8 mouse cellular contexts compared by ENCODE assay signal in genomic region chr14:31337406-31337805, GRCm38 (mm10). TPM values are rescaled to one million over a fixed set of nuclear protein-coding genes. Genes with fewer than 3 reads are reported as not detected.
DNase-seq lines count a peak whose midpoint lies in the region; ATAC-seq and TF ChIP-seq lines count a peak whose summit lies in the region.

No protein-coding gene starts in this region.

- no peak for TF ChIP-seq CTCF in spleen, adult 2 months (IDR thresholded peaks at IDR 0.05; ENCODE audit: extremely low read depth, insufficient read depth, insufficient read length, insufficient replicate concordance)
- no peak for TF ChIP-seq CTCF in embryonic fibroblast, embryonic 13.5 days (IDR thresholded peaks at IDR 0.05; ENCODE audit: borderline replicate concordance, insufficient read depth, low read length)

- no peaks in the 10 kb centered on the region for H3K27me3 ChIP-seq in spleen, adult 2 months (ENCODE audit: control insufficient read depth, insufficient read depth, low read length)
- no peaks in the 10 kb centered on the region for H3K27me3 ChIP-seq in limb, embryonic 12.5 days
- no peaks in the 10 kb centered on the region for H3K27me3 ChIP-seq in stomach, embryonic 15.5 days (replicated peaks)

- DNase-seq in spleen, adult 2 months (ENCODE audit: low read depth in 1 of 2, low spot score in 2 of 2): no peak
- DNase-seq in spleen, postnatal 36 days (ENCODE audit: low spot score in 2 of 2): no peak
- DNase-seq in layer of hippocampus, adult 11-12 months (ENCODE audit: low spot score): no peak
- no peak for DNase-seq in adrenal gland, postnatal 14 days
- no peak for DNase-seq in kidney, adult 11 months

- no peak for TF ChIP-seq POLR2A in spleen, adult 2 months (IDR thresholded peaks at IDR 0.05; ENCODE audit: low read depth, low read length)
- TF ChIP-seq POLR2A in embryonic fibroblast, embryonic 13.5 days (IDR thresholded peaks at IDR 0.05; ENCODE audit: low read depth, low read length): no peak

- peak overlapping the region; percentile 75 for H3K4me2 ChIP-seq in limb, embryonic 12.5 days
- H3K4me2 ChIP-seq in stomach, embryonic 15.5 days: peak overlapping the region; percentile 56

- H3K9ac ChIP-seq in limb, embryonic 12.5 days (replicated peaks): peak overlapping the region; percentile 88
- peak overlapping the region; percentile 84; the same call in 1 of the 2 replicates for H3K9ac ChIP-seq in stomach, embryonic 15.5 days

- H3K4me1 ChIP-seq in spleen, adult 2 months (ENCODE audit: control insufficient read depth, insufficient read depth, insufficient read length): peaks cover 2% of the 10 kb centered on the region
- no peaks in the 10 kb centered on the region for H3K4me1 ChIP-seq in embryonic fibroblast, embryonic 13.5 days (ENCODE audit: control insufficient read depth, insufficient read depth, low read length)
- H3K4me1 ChIP-seq in limb, embryonic 12.5 days (replicated peaks): peaks cover 11% of the 10 kb centered on the region
- no peaks in the 10 kb centered on the region; the same call in 1 of the 2 replicates for H3K4me1 ChIP-seq in stomach, embryonic 15.5 days

- no peaks in the 10 kb centered on the region for H3K9me3 ChIP-seq in limb, embryonic 12.5 days
- no peaks in the 10 kb centered on the region for H3K9me3 ChIP-seq in stomach, embryonic 15.5 days

- H3K4me3 ChIP-seq in spleen, adult 2 months (ENCODE audit: extremely low read depth, insufficient read depth, insufficient read length): peak overlapping the region; percentile 96
- peak overlapping the region; percentile 71 for H3K4me3 ChIP-seq in embryonic fibroblast, embryonic 13.5 days (ENCODE audit: insufficient read depth, low read length)
- H3K4me3 ChIP-seq in limb, embryonic 12.5 days (replicated peaks): peak overlapping the region; percentile 84
- H3K4me3 ChIP-seq in stomach, embryonic 15.5 days (replicated peaks): peak overlapping the region; percentile 93

- ATAC-seq in limb, embryonic 12.5 days (ENCODE audit: insufficient number of reproducible peaks, insufficient read depth, low FRiP score, low TSS enrichment, low read depth): no peak
- ATAC-seq in stomach, embryonic 15.5 days (ENCODE audit: insufficient read depth, low FRiP score, low read depth): no peak

- no peak overlapping the region for H3K27ac ChIP-seq in spleen, adult 2 months (ENCODE audit: insufficient read depth, low read length)
- H3K27ac ChIP-seq in embryonic fibroblast, embryonic 13.5 days (ENCODE audit: insufficient read depth, low read length): no peak overlapping the region
- H3K27ac ChIP-seq in limb, embryonic 12.5 days: 0 out of 2 replicates have a peak overlapping the region, but pooled peaks have one; percentile 97
- H3K27ac ChIP-seq in stomach, embryonic 15.5 days: peak overlapping the region; percentile 98; the same call in 1 of the 2 replicates

- H3K36me3 ChIP-seq in spleen, adult 2 months (ENCODE audit: control insufficient read depth, insufficient read depth, low read length): peaks cover 4% of the 10 kb centered on the region; the same call in 1 of the 2 replicates
- H3K36me3 ChIP-seq in limb, embryonic 12.5 days: peaks cover 14% of the 10 kb centered on the region; the same call in 1 of the 2 replicates
- H3K36me3 ChIP-seq in stomach, embryonic 15.5 days: no peaks in the 10 kb centered on the region; the same call in 1 of the 2 replicates

- WGBS in spleen, adult 2 months: 4% methylated on average over 7 of the region's 7 CpGs
- 52% methylated on average over 7 of the region's 7 CpGs for WGBS in limb, embryonic 12.5 days
- 28% methylated on average over 7 of the region's 7 CpGs for WGBS in stomach, embryonic 15.5 days

RNA-seq across cellular contexts. Expression of gene Capn7, which starts 1.0 kb away (rescaled TPM):
- polyA plus RNA-seq in spleen, adult 2 months (2012; rRNA removed): 7.8 and 9.0 TPM in 2 replicates
- 38.1 and 46.0 TPM in 2 replicates for polyA plus RNA-seq in embryonic fibroblast, embryonic 13.5 days (2011; ENCODE audit: insufficient read length, low read depth, missing spikeins)
- 38.9 and 41.0 TPM in 2 replicates for polyA plus RNA-seq in limb, embryonic 12.5 days (2016; fragmentation: Nextera tagmentation; extraction: Ambion mirVana)
- 37.8 and 41.8 TPM in 2 replicates for polyA plus RNA-seq in stomach, embryonic 15.5 days (2015; fragmentation: Nextera tagmentation; extraction: Ambion mirVana)
- 36.8 and 41.2 TPM in 2 replicates for total RNA-seq in adrenal gland, postnatal 14 days (2021)

RNA-seq across cellular contexts. Expression of gene Dnah1, which starts 13.7 kb away (rescaled TPM):
- 0.29 and 0.30 TPM in 2 replicates for polyA plus RNA-seq in spleen, adult 2 months (2012; rRNA removed)
- 0.40 and 1.5 TPM in 2 replicates for polyA plus RNA-seq in embryonic fibroblast, embryonic 13.5 days (2011; ENCODE audit: insufficient read length, low read depth, missing spikeins)
- 7.7 and 9.1 TPM in 2 replicates for polyA plus RNA-seq in limb, embryonic 12.5 days (2016; fragmentation: Nextera tagmentation; extraction: Ambion mirVana)
- polyA plus RNA-seq in stomach, embryonic 15.5 days (2015; fragmentation: Nextera tagmentation; extraction: Ambion mirVana): 3.5 and 4.0 TPM in 2 replicates
- total RNA-seq in adrenal gland, postnatal 14 days (2021): 1.0 and 1.2 TPM in 2 replicates

Comparison
In these comparisons a context has a peak if more than half of its experiments do, and no peak if none do; other contexts are left out.
1. H3K27ac ChIP-seq: peak in limb, embryonic 12.5 days (single experiment) and stomach, embryonic 15.5 days (single experiment); none in spleen, adult 2 months (single experiment) and embryonic fibroblast, embryonic 13.5 days (single experiment).
2. Peak in every context shown above with its lines, with median percentiles within 50 percentile points of each other: H3K4me3 ChIP-seq.